Mouse (Mus musculus): ENCODE measurements around the gene Prdx1. TPM values are rescaled to one million over a fixed set of nuclear protein-coding genes. Genes with fewer than 3 reads are reported as not detected.
A peak's percentile ranks its signal among the peaks of the same experiment; 100 is the strongest.
"Not testable (repeated sequence)": the region's sequence is repeated elsewhere in the genome, so short reads cannot be mapped to it uniquely, and the experiment has no call there.

Prdx1 gene
- total RNA-seq (2022), result 100 to 1,000 TPM; 171 to 219 (median 193) TPM

DNA sequence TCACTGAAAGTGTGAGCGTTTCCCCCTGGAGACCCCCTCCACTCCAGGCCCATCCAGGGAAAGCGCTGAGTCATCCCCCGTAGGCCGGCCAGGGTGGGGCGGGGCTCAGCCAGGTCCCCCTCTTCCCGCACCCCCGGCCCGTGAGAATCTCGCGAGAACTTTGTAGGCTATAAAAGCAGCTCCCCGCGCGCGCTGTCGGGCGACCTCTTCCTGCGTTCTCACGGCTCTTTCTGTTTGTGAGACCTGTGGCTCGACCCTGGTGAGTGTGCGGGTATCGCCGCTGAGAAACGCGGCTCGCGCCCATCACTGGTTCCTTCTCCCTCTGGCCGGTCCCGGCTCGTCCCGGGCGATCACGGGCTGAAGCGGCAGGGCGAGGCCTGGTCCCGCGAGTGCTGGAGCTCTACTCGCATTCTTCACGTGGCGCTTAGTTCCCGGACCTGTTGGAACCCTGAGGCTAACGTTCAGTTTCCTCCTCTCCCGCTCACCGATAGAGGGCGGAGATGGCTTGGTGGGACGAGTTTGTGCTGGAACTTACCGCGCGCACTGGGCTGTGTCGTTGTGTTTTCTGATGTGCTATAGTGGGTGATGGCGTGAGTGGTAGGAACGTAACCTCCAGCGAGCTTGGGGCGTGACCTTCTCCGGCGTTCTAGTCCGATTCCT is at the start of gene Prdx1:
TSS of gene Prdx1 (plus strand) at position 143 of the 660 bp plus-strand sequence.
- DNase-seq (ENCODE audit: low spot score in 2 of 2), result peak; percentile 82 to 93

DNA sequence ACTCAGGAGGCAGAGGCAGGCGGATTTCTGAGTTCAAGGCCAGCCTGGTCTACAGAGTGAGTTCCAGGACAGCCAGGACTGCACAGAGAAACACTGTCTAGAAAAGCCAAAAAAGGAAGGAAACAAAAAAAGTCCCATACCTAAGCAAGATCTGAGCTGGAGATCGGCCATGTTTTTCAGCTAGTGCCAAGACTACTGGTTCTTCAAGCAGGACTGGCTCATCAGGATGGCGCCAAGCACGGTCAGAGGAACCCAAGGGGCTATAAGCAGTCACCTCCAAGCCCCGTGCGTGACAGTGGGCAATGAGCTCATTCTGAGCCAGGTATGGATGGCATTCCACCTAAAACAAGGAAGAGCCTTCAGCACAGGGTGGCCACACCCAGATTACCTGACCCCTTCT is 46.5 kb upstream of the Prdx1 start:
- DNase-seq (ENCODE audit: low spot score in 2 of 2), result no peak

DNA sequence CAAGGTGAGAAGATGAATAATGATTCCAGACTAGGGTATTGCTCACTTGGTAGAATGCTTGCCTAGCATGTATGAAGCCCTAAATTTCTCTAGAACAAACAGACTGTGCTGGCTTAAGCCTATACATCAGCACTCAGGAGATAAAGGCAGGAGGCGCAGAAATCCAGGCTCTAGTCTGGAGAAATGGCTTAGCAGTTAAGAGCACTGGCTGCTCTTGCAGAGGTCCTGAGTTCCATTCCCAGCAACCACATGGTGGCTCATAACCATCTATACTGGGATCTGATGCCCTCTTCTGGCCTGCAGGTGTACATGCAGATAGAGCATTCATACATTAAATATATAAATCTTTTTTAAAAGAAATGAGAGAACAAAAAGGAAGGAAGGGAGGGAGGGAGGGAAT is 43.3 kb upstream of the Prdx1 start:
- no peak for DNase-seq (ENCODE audit: low spot score in 2 of 2)

DNA sequence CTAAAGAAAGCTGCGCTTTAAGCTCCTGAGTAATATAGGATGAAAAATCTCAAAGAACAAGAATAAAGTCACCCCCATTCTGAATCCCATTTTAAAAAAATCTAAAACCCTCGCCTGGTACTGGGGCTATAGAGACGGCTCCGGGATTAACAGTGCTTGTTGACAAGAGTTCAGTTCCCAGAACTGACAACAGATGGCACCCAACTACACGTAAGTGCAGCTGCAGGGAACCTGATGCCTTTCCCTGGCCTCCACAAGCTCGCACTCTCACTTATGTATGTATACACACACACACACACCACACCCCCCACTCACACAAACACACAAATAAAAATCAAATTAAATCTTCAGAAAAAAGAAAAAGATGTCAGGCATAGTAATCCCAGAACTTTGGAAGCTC is 41.0 kb upstream of the Prdx1 start:
- DNase-seq (ENCODE audit: low spot score in 2 of 2), result no peak

- DNase-seq (ENCODE audit: low spot score in 2 of 2), result no peak
These were observed 39.7 kb upstream of the Prdx1 start for GRCm38 (mm10) chr4:116645624-116646023.

GRCm38 (mm10) chr4:116649411-116649810 is 35.9 kb upstream of the Prdx1 start:
- DNase-seq (ENCODE audit: low spot score in 2 of 2), result no peak

- no peak for DNase-seq (ENCODE audit: low spot score in 2 of 2)
These were observed 35.0 kb upstream of the Prdx1 start for GRCm38 (mm10) chr4:116650365-116650764.

DNA sequence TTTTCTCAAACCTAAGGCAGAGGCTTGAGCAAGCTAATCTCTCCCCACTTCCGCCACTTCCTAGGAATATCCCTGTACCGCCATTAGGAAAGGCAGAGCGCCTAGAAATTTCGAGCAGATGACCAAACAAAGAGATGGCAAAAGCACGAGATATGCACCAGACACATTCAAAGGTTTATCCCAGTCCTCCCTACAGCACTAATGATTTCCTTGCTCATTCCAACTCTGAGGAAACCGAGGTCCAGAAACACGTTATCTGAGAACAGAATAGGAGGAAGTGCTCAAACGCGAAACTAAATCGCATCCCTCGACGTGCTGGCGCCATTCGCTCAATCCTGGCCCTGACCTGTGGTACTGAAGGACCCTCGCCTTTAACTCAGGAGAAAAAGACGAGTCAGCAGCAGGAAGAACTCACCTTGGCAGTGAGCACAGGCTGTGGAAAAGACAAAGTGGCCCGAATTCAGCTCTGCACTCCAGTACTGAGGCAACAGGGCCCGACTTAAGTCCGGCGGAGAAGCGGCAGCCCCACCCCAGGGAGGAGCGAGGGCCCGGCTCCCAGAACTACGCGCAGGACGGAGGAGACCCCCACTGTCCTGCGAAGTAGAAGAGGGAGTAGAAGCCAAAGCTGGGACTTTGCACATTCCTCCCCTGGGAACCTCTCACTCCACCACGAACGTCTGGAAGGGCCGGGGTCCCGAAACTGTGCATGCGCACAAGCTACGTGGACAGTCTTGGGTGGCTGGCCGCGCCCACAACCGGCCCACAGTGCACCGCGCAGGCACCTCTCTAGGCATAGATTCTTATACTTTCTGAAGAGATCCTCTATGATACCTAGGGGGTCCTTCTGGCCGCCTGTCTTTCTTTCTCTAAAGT is 34.2 kb upstream of the Prdx1 start, which contains the start of gene Akr1a1:
TSS of gene Akr1a1 (minus strand) at position 757 of the 873 bp plus-strand sequence.
- peak; percentile 89 for DNase-seq (ENCODE audit: low spot score in 2 of 2)

DNA sequence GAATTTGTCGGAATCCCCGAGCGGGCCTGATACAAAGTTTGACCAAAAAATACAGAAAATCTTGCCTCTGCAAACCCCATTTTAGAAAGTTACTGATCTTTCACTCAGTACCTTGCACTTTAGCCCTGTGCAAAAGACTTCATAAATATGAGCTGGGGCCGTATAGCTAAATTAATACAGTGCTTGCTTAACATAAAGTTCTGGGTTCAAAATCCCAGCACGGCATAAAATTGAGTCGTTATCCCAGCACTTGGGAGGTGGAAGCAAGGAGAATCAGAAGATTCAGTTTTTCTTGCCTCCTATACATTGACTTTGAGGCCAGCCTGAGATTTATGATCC is 33.6 kb upstream of the Prdx1 start:
- no peak for DNase-seq (ENCODE audit: low spot score in 2 of 2)

DNA sequence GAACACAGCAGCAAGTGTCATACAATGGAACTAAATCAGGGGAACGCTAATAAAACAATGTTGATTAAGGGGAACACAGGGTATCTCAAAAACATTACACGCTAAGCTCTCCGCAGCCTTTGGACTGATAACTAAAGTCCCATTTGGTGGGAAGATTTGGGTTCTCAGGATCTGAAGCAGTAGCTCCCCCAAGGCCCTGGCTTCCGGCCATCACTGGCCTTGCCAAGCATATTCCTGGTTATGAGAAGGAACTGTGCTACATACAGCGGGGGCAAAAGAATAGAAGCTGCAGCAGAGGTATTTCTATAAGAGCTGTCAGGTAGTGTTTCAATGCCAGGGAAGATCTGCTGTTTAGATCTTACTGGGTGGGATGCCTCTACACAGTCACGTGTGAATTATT is 32.1 kb upstream of the Prdx1 start:
- no peak for DNase-seq (ENCODE audit: low spot score in 2 of 2)

GRCm38 (mm10) chr4:116655100-116655499 is 30.2 kb upstream of the Prdx1 start:
- DNase-seq (ENCODE audit: low spot score in 2 of 2), result no peak

- DNase-seq (ENCODE audit: low spot score in 2 of 2), result no peak
These were observed 29.7 kb upstream of the Prdx1 start for GRCm38 (mm10) chr4:116655658-116656057.

GRCm38 (mm10) chr4:116657971-116658370 is 27.4 kb upstream of the Prdx1 start:
- no peak for DNase-seq (ENCODE audit: low spot score in 2 of 2)

- DNase-seq (ENCODE audit: low spot score in 2 of 2), result no peak
These were observed 25.9 kb upstream of the Prdx1 start for GRCm38 (mm10) chr4:116659474-116659873.

GRCm38 (mm10) chr4:116659916-116660315 is 25.4 kb upstream of the Prdx1 start:
- DNase-seq (ENCODE audit: low spot score in 2 of 2), result not testable (repeated sequence)

GRCm38 (mm10) chr4:116660829-116661228 is 24.5 kb upstream of the Prdx1 start:
- no peak for DNase-seq (ENCODE audit: low spot score in 2 of 2)

DNA sequence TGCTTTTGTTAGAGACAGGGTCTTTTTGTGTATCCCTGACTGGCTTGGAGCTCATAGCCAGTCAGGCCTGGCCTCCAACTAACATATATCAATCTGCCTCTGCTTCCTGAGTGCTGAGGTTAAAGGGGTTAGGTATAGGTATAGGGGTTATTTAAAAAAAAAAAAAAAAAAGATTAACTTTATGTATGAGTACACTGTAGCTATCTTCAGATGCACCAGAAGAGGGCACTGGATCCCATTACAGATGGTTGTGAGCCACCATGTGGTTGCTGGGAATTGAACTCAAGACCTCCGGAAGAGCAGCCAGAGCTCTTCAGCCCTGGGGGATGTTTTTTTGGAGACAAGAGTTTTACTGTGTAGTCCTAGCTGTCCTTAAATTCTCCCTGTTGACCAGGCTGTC is 23.3 kb upstream of the Prdx1 start:
- DNase-seq (ENCODE audit: low spot score in 2 of 2), result no peak

GRCm38 (mm10) chr4:116666625-116667024 is 18.7 kb upstream of the Prdx1 start:
- no peak for DNase-seq (ENCODE audit: low spot score in 2 of 2)

DNA sequence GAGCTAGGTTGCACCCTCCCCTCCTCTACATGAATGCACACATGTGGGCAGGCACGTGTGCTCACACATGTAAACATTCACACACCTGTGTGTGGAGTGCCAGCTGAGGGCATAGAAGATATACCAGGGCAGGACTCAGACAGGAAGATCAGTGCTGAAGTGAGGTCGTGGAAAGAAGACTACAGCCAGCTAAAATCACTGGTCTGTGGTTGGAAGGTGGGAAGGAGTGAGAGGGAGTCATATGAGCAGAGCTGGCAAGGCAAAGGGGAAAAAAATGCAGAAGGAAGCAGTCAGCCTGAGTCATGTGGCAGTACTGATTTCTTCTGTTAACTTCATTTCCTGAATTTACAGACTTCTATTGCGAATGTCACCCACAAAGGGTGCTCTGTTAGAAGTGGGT is 17.2 kb upstream of the Prdx1 start:
- no peak for DNase-seq (ENCODE audit: low spot score in 2 of 2)

DNA sequence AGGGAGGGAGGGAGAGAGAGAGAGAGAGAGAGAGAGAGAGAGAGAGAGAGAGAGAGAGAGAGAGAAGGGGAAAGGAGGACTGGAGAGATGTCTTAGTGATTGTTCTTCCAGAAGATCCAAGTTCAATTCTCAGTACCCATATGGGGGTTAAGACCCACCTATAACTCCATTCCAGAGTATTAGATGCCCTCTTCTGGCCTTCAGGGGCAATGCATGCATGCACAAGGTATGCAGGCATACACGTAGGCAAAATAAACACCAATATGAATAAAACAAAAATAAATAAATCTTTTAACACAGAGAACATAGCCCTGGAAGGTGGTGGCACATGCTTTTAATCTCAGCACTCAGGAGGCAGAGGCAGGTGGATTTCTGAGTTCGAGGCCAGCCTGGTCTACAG is 16.1 kb upstream of the Prdx1 start:
- DNase-seq (ENCODE audit: low spot score in 2 of 2), result no peak

DNA sequence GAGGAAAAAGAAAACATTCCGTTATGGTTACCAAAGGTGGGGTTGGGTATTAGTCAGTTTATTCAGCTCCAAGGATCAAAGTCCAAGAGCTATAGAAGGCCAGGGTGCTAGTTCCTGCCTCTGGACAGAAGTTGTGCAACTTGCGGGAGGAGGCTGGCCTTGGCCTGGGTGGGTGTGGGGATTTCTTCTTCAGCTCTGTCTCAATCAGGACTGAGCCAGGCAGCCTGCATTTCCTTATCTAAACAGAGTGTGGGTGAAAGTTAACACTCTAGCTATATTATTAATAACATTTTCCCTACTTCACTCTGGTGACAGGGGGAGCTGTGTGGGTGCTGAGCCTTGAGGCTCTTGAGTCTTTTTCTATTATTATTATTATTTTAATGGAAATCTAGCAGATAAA is 12.6 kb upstream of the Prdx1 start:
- no peak for DNase-seq (ENCODE audit: low spot score in 2 of 2)

GRCm38 (mm10) chr4:116674761-116675160 is 10.6 kb upstream of the Prdx1 start:
- not testable (repeated sequence) for DNase-seq (ENCODE audit: low spot score in 2 of 2)

DNA sequence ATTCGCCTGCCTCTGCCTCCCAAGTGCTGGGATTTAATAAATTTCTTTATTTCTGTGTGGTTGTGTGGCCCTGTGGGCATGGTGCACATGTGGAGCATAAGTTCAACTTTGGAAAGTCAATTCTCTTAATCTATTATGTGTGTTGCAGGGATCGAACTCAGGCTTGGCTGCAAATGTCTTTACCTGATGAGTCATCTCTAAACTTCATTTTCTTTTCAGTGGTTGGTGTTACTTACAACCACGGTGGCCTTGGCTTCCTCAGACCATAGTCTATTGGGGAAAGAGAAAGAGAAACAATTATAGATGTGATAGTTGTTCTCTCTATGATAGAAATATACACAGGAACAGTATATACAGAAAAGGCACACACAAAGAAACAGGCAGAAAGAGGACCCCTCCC is 9.3 kb upstream of the Prdx1 start:
- DNase-seq (ENCODE audit: low spot score in 2 of 2), result no peak
